ENCODE assay signal across 25 mouse cellular contexts in the genomic region with DNA sequence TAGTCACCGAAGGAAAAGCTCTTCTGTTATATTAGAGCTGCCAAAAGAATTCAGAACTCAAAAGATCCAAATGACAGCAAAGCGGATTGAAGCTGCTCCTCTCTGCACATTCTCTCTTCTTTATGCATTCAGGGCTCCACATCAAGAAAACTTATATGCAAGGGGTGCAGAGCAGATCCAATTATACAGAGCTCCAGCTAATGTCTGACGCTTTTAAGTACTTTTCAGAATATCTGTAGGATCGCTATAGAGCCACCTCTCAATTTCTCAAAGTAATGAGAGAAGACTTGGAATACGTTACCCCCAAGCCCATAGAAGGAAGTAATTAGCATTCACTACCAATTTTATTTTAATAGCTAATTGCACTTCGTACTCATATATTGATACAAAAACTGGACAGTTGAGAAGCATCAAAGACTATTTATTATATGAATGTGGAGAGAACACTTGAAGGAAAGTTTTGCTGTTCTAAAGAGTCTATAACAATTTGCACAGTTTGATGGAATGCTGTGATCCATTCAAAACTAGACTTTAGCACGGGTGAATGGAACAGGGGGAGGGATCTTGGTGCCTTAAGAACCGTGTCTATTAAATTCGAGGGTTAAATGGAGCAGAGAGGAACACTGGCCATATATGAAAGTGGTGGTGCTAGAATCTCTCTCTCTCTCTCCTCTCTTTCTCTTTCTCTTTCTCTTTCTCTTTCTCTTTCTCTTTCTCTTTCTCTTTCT. TPM values are rescaled to one million over a fixed set of nuclear protein-coding genes. Genes with fewer than 3 reads are reported as not detected.
DNase-seq lines count a peak whose midpoint lies in the region; ATAC-seq and TF ChIP-seq lines count a peak whose summit lies in the region.
"Had no signal": no experiment of that assay in that cellular context is flagged by ENCODE, and none has a peak within 500 bp of the region (broad histone marks: within the 10 kb centered on the region; RNA-seq: fewer than 3 reads in every experiment).

No protein-coding gene starts in this region.

- H3K79me2 ChIP-seq in CH12.LX (replicated peaks; ENCODE audit: control insufficient read depth, extremely low read depth, insufficient read depth, poor library complexity, severe bottlenecking), result no peaks in the 10 kb centered on the region

- dilution Hi-C loops in CH12.LX (cut with MboI; ENCODE audit: extremely low pct_ligation_motif_present, extremely low pct_unique_long_range_greater_than_20kb, low sequenced_read_pairs), result no loop called here

- no peak overlapping the region for H3K4me3 ChIP-seq in forebrain, embryonic 13.5 days
- H3K4me3 ChIP-seq in forebrain, postnatal 0 days (ENCODE audit: low read depth, low read length), result no peak overlapping the region
- H3K4me3 ChIP-seq in CH12.LX (replicated peaks in 1 of 3; ENCODE audit: low read depth in 2 of 3, low read length in 2 of 3, poor library complexity in 1 of 3), result no peak overlapping the region
- H3K4me3 ChIP-seq: heart, adult 2 months; heart, embryonic 10.5 days; heart, embryonic 13.5 days had no signal

- TF ChIP-seq EP300 in CH12.LX (IDR thresholded peaks at IDR 0.05; ENCODE audit: low read length), result no peak

- H3K36me3 ChIP-seq in forebrain, embryonic 13.5 days (ENCODE audit: poor library complexity, severe bottlenecking), result no peaks in the 10 kb centered on the region
- H3K36me3 ChIP-seq in forebrain, postnatal 0 days (ENCODE audit: insufficient read depth), result no peaks in the 10 kb centered on the region
- H3K36me3 ChIP-seq in CH12.LX (replicated peaks in 1 of 2; ENCODE audit: control insufficient read depth in 1 of 2, insufficient read depth in 1 of 2, low read length in 1 of 2), result no peaks in the 10 kb centered on the region
- H3K36me3 ChIP-seq: heart, embryonic 10.5 days; heart, embryonic 13.5 days had no signal

- no peak overlapping the region for H3K27ac ChIP-seq in forebrain, embryonic 13.5 days
- no peak overlapping the region for H3K27ac ChIP-seq in forebrain, postnatal 0 days (ENCODE audit: low read depth, low read length)
- no peak overlapping the region for H3K27ac ChIP-seq in CH12.LX (ENCODE audit: insufficient read depth, low read depth)
- H3K27ac ChIP-seq: heart, adult 2 months; heart, embryonic 10.5 days; heart, embryonic 13.5 days; hindbrain, embryonic 14.5 days; hindbrain, postnatal 0 days had no signal

- in situ Hi-C loops in CH12.LX (cut with MboI; ENCODE audit: low pct_ligation_motif_present, low pct_unique_long_range_greater_than_20kb, low sequenced_read_pairs), result no loop called here

- no peak overlapping the region for H3K9ac ChIP-seq in forebrain, embryonic 13.5 days
- no peak overlapping the region for H3K9ac ChIP-seq in forebrain, postnatal 0 days
- no peak overlapping the region; the same call in 1 of the 2 replicates for H3K9ac ChIP-seq in CH12.LX (ENCODE audit: insufficient read depth, low read depth)
- H3K9ac ChIP-seq: heart, embryonic 13.5 days; hindbrain, embryonic 14.5 days had no signal

- 14% methylated on average over 9 of the region's 9 CpGs for WGBS in forebrain, embryonic 13.5 days
- 16% methylated on average over 9 of the region's 9 CpGs for WGBS in forebrain, postnatal 0 days

- peak; percentile 51 for ATAC-seq in forebrain, embryonic 13.5 days
- no peak for ATAC-seq in forebrain, postnatal 0 days
- no peak for ATAC-seq in activated CD4-positive, CD25-positive, alpha-beta regulatory T cell, adult 4 months
- ATAC-seq: CD4-positive, CD25-positive, alpha-beta regulatory T cell, adult 4 months; hindbrain, postnatal 0 days; inflammation-experienced regulatory T-cells, adult 6 months; intestine, embryonic 16.5 days had no signal

- no peaks in the 10 kb centered on the region for H3K27me3 ChIP-seq in forebrain, embryonic 13.5 days
- H3K27me3 ChIP-seq in forebrain, postnatal 0 days (ENCODE audit: insufficient read depth, low read length), result no peaks in the 10 kb centered on the region
- no peaks in the 10 kb centered on the region for H3K27me3 ChIP-seq in CH12.LX (replicated peaks)
- H3K27me3 ChIP-seq: heart, embryonic 13.5 days had no signal

- no peak for TF ChIP-seq CTCF in forebrain, postnatal 0 days (IDR thresholded peaks at IDR 0.05; ENCODE audit: low read depth)
- TF ChIP-seq CTCF in CH12.LX (conservative IDR thresholded peaks at IDR 0.05 in 1 of 2, IDR thresholded peaks at IDR 0.05 in 1 of 2; ENCODE audit: low read depth in 2 of 2, low read length in 2 of 2), result no peak
- TF ChIP-seq CTCF in brain, embryonic 14.5 days (IDR thresholded peaks at IDR 0.05; ENCODE audit: borderline replicate concordance, extremely low read depth, insufficient read depth, insufficient read length), result no peak

- no peaks in the 10 kb centered on the region for H3K9me3 ChIP-seq in forebrain, embryonic 13.5 days (replicated peaks)
- H3K9me3 ChIP-seq in forebrain, postnatal 0 days (ENCODE audit: low read length), result no peaks in the 10 kb centered on the region
- H3K9me3 ChIP-seq in CH12.LX (replicated peaks; ENCODE audit: low read length), result no peaks in the 10 kb centered on the region
- H3K9me3 ChIP-seq: heart, embryonic 10.5 days; heart, embryonic 13.5 days had no signal

- peaks cover 7% of the 10 kb centered on the region; the same call in 1 of the 2 replicates for H3K4me1 ChIP-seq in forebrain, embryonic 13.5 days
- no peaks in the 10 kb centered on the region for H3K4me1 ChIP-seq in forebrain, postnatal 0 days (ENCODE audit: insufficient read depth)
- peaks cover 0 to 4% of the 10 kb centered on the region in 2 experiments; a peak in 2 of 4 replicates for H3K4me1 ChIP-seq in CH12.LX (ENCODE audit: control insufficient read depth in 1 of 2, insufficient read depth in 2 of 2)
- H3K4me1 ChIP-seq: heart, embryonic 10.5 days had no signal

- TF ChIP-seq POLR2A in CH12.LX (IDR thresholded peaks at IDR 0.05; ENCODE audit: low read depth, low read length), result no peak
- no peak for TF ChIP-seq POLR2A in brain, embryonic 14.5 days (IDR thresholded peaks at IDR 0.05; ENCODE audit: borderline replicate concordance, extremely low read depth, insufficient read depth, insufficient read length, poor library complexity, severe bottlenecking)

- H3K4me2 ChIP-seq in forebrain, embryonic 13.5 days, result no peak overlapping the region
- no peak overlapping the region for H3K4me2 ChIP-seq in forebrain, postnatal 0 days (ENCODE audit: low read depth)
- peak overlapping the region; percentile 60; the same call in 1 of the 2 replicates for H3K4me2 ChIP-seq in CH12.LX (ENCODE audit: insufficient read depth, low read depth, poor library complexity, severe bottlenecking)
- H3K4me2 ChIP-seq: heart, embryonic 13.5 days; hindbrain, embryonic 14.5 days had no signal

- TF ChIP-seq RAD21 in CH12.LX (IDR thresholded peaks at IDR 0.05; ENCODE audit: low read depth, low read length), result no peak

- no peak for DNase-seq in forebrain, postnatal 0 days
- DNase-seq in CH12.LX (ENCODE audit: extremely low read depth), result no peak
- peak; percentile 61 for DNase-seq in brain, embryonic 14.5 days (ENCODE audit: low read depth)
- DNase-seq in cerebellum, postnatal 36 days, result no peak
- DNase-seq: adrenal gland, adult 2 months; adrenal gland, postnatal 14 days; cerebellum, adult 11-12 months; cerebellum, adult 8-10 months; cerebellum, postnatal 10 days; gastrocnemius, postnatal 10 days; gastrocnemius, postnatal 36 days; heart, adult 2 months; heart, postnatal 14 days; heart, postnatal 4 days; kidney, adult 18-20 months had no signal

TF ChIP-seq in CH12.LX, 34 proteins besides CTCF, POLR2A, EP300 and RAD21:
- no peak for TF ChIP-seq BHLHE40 (IDR thresholded peaks at IDR 0.05; ENCODE audit: low read depth, low read length)
- peak; percentile 70 for TF ChIP-seq ETS1 (conservative IDR thresholded peaks at IDR 0.05; ENCODE audit: low read depth, low read length)
TF ChIP-seq in CH12.LX: peak in this region for 1.

RNA-seq across cellular contexts. Expression of a gene that starts 46.4 kb away (rescaled TPM):
- 9.1 TPM in 2 replicates for polyA plus RNA-seq in forebrain, embryonic 13.5 days (2015; fragmentation: Nextera tagmentation; extraction: Ambion mirVana)
- total RNA-seq in forebrain, postnatal 0 days (2014; rRNA removed), result 12.1 and 14.1 TPM in 2 replicates
- polyA plus RNA-seq in forebrain, postnatal 0 days (2015; fragmentation: Nextera tagmentation; extraction: Ambion mirVana), result 6.1 and 9.8 TPM in 2 replicates
- total RNA-seq in CH12.LX (2012; rRNA removed) (under 0.01 TPM in 2 replicates), CH12.LX (2014; rRNA removed) (0.05 TPM in 1 of 2 replicates, not detected in the other)
- polyA plus RNA-seq in CH12.LX (2012; ENCODE audit: insufficient read length, low read depth), result 0.13 and 0.25 TPM in 2 replicates
- 3.2 and 7.8 TPM in 2 replicates for polyA plus RNA-seq in brain, embryonic 14.5 days (2012; rRNA removed)
- under 1 TPM in 1 of 2 experiments, not detected in 1; 0.29 TPM for polyA plus RNA-seq in activated CD4-positive, CD25-positive, alpha-beta regulatory T cell, adult 4 months (2017; shearing (Covaris generic))
- total RNA-seq: granulocyte monocyte progenitor cell, adult 5-6 weeks had no signal
